Mouse (Mus musculus) neural tube, embryonic 15.5 days (tissue): ENCODE results near the gene Rhobtb1. TPM values are rescaled to one million over a fixed set of nuclear protein-coding genes. Genes with fewer than 3 reads are reported as not detected.
A peak's percentile ranks its signal among the peaks of the same experiment; 100 is the strongest.

ENCODE experiments used
- ATAC-seq: fragments of 200-750 bp; cut with Nextera tagmentation; 2 replicates; pipeline ENCODE4 v1.8.0; 2017; ENCODE audit warnings: mild to moderate bottlenecking, moderate TSS enrichment, moderate library complexity; ENCODE audit not compliant: low FRiP score
- H3K27ac ChIP-seq: fragments of 300-500 bp; sonication (generic); replicated peaks from 2 replicates; pipeline ENCODE4 v1.5.1; 2015; ENCODE audit warnings: mild to moderate bottlenecking, inconsistent platforms
- H3K27me3 ChIP-seq: fragments of 300-500 bp; sonication (generic); replicated peaks from 2 replicates; pipeline ENCODE4 v1.6.1; 2015; ENCODE audit warnings: inconsistent platforms
- H3K36me3 ChIP-seq: fragments of 300-500 bp; sonication (generic); 2 replicates; pipeline ENCODE4 v1.6.1; 2015; ENCODE audit warnings: inconsistent platforms
- H3K4me1 ChIP-seq: fragments of 300-500 bp; sonication (generic); 2 replicates; pipeline ENCODE4 v1.6.1; 2015; ENCODE audit warnings: inconsistent platforms
- H3K4me2 ChIP-seq: fragments of 300-500 bp; sonication (generic); 2 replicates; pipeline ENCODE4 v1.6.1; 2015; ENCODE audit warnings: inconsistent platforms, mild to moderate bottlenecking, moderate library complexity
- H3K4me3 ChIP-seq: fragments of 300-500 bp; sonication (generic); replicated peaks from 2 replicates; pipeline ENCODE4 v1.5.1; 2015; ENCODE audit warnings: mild to moderate bottlenecking, inconsistent platforms
- H3K9ac ChIP-seq: fragments of 300-500 bp; sonication (generic); replicated peaks from 2 replicates; pipeline ENCODE4 v1.6.1; 2015; ENCODE audit warnings: mild to moderate bottlenecking, inconsistent platforms
- H3K9me3 ChIP-seq: fragments of 300-500 bp; sonication (generic); replicated peaks from 2 replicates; pipeline ENCODE4 v1.6.1; 2016; ENCODE audit warnings: inconsistent platforms
- WGBS: fragments of 180-500 bp; shearing (Covaris S2); methylation state at CpG from one replicate; pipeline ENCODE4 v1.1.7; 2015; ENCODE audit warnings: mixed read lengths; 5-methylcytosine and 5-hydroxymethylcytosine counted together
- polyA plus RNA-seq: library from polyadenylated mRNA; unstranded; fragments of >200 nt; fragmentation: Nextera tagmentation; extraction: Ambion mirVana; gene quantifications from 2 replicates; pipeline ENCODE4 v1.2.1, GENCODE M21; 2015

Gene Rhobtb1
- polyA plus RNA-seq, 1 experiment from 2014 or later: 15.7 TPM

DNA sequence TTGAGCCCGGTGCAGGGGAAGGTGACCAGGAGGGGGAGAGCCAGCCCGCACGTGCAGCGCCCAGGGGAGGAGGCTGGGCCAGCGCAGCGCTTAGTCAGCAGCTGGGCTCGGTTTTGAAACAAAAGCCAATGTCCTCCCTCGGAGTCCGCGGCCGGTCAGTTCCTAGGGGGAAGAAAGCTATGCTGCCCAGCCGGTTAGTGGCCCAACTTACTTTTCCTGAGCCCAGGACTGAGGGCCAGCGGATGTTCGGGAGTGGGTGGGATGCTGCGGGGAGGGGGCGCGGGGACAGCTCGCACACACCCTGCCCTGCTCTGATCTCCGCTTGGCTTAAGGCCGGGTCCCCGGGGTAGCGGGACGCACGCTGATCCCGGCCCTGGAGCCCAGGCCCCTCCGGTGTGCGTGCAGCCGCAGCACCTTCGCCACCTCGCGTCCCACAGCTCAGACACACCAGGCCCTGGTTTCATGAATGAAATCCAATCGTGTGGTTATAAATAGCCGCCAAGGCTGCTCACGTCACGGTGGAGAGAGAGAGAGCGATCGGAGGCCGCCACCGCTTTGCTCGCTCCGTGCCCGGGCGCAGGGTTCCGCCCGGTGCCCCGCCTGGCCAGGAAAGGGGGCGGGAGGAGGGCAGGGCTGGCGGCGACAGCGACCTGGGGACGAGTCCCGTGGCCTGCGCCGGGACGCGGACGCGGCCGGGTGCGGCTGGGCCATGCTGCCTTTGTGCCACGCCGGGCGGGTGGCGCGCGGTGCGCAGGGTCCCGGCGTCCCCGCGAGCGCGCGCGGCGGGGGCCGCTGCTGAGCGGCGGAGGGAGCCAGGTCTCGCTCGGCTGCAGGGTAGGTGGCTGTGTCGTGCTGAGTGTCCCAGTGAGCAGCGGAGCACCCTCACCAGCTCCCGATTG, 61.6 kb downstream of the Rhobtb1 start, which contains the start of gene A930033H14Rik:
TSS of gene A930033H14Rik (minus strand) at position 557 of the 899 bp plus-strand sequence.
- H3K9me3 ChIP-seq: no peaks in the 10 kb centered on the region
- peak within 1 kb of the TSS; percentile 90 for H3K9ac ChIP-seq
- H3K36me3 ChIP-seq: no peaks in the 10 kb centered on the region
- peak; percentile 91 for ATAC-seq
- peak within 1 kb of the TSS; percentile 87 for H3K4me2 ChIP-seq
- peaks cover 22% of the 10 kb centered on the region for H3K4me1 ChIP-seq
- under 1% methylated on average over 77 of the region's 84 CpGs for WGBS
- H3K27ac ChIP-seq: peak within 1 kb of the TSS; percentile 97
- H3K27me3 ChIP-seq: no peaks in the 10 kb centered on the region
- peak within 1 kb of the TSS; percentile 78 for H3K4me3 ChIP-seq

DNA sequence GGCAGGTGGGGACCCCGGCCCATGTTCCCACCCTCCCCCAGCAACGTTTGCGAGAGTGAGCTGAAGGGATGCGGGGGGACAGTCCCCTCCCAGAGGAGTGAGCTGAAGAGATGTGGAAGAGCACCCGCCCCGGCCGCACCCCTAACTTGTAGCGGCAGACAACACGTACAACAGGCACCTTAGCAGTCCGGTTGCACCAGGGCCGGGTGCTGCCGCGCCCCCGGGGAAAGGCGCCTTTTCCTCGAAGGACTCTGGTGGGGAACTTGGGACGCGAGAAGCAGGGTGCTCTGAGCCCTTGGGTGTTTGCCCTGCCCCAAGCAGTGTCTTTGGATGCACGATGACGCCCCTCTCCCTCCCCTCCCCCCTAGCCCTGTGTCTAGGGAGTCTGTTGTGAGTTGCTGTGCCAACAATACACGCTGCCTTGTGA, 62.2 kb downstream of the Rhobtb1 start:
- Histone ChIP-seq H3K4me2 (peak overlapping the region; percentile 87), H3K27ac (peak overlapping the region; percentile 97), H3K9ac (peak overlapping the region; percentile 90), H3K4me3 (peak overlapping the region; percentile 78), H3K36me3 (peaks cover 4% of the 10 kb centered on the region; the same call in 1 of the 2 replicates), H3K9me3 (no peaks in the 10 kb centered on the region), H3K27me3 (no peaks in the 10 kb centered on the region), H3K4me1 (peaks cover 22% of the 10 kb centered on the region)
- ATAC-seq: peak; percentile 55
- WGBS: 0% methylated on average over 21 of the region's 21 CpGs

DNA sequence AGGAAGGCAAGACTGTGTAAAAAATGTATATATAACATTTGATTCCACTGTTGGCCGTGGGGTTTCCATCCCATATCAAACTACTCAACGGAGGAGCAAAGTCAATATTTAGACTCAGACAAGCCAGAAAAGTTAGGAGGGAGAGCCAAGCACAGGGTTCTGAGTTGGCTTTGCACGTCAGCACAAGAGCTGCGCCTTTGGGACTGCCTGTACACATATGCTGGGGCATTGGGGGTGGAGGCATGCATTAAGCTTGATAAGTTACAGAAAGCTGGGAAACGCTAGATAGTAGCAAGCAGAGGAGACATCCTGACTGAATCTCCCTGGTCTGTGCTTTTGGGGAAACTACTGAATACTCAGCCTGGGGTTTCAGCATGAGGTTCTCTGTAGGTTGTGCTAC, 62.8 kb downstream of the Rhobtb1 start:
- peak overlapping the region; percentile 90 for H3K9ac ChIP-seq
- H3K9me3 ChIP-seq: no peaks in the 10 kb centered on the region
- peak overlapping the region; percentile 97; the same call in 1 of the 2 replicates for H3K27ac ChIP-seq
- H3K27me3 ChIP-seq: no peaks in the 10 kb centered on the region
- peak overlapping the region; percentile 87 for H3K4me2 ChIP-seq
- peaks cover 4% of the 10 kb centered on the region; the same call in 1 of the 2 replicates for H3K36me3 ChIP-seq
- ATAC-seq: no peak
- WGBS: 29% methylated on average over 5 of the region's 5 CpGs
- H3K4me3 ChIP-seq: peak overlapping the region; percentile 78
- H3K4me1 ChIP-seq: peaks cover 22% of the 10 kb centered on the region

DNA sequence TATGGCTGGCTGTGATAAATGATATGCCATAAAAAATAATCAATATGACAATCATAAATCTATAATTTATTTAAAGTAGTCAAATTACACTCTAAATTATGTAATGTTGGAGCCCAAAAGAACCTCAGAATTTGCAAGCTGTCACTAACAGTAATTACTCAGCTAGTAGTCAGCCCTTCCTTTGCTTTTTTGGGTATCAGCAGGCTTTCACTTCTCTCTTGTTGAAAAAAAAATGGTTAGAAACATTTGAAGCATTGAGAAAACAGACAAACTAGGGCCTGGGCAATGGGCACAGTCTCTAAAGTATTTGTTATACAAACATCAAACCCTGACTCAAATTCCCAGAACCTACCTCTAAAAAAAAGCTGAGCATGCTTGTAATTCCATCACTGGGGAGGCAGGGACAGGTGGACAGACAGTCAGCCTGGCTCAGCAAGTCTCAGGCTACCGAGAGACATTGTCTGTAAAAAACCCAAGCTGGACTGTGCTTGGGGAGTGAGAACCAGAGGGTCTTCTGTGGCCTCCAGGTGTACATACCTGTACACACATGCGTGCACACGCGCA, 66.0 kb downstream of the Rhobtb1 start:
- no peaks in the 10 kb centered on the region for H3K9me3 ChIP-seq
- H3K4me3 ChIP-seq: no peak overlapping the region
- no peak overlapping the region for H3K4me2 ChIP-seq
- ATAC-seq: no peak
- no peak overlapping the region for H3K9ac ChIP-seq
- no peak overlapping the region for H3K27ac ChIP-seq
- H3K4me1 ChIP-seq: peaks cover 11% of the 10 kb centered on the region
- H3K27me3 ChIP-seq: no peaks in the 10 kb centered on the region
- 89% methylated on average over 4 of the region's 4 CpGs for WGBS
- peaks cover 4% of the 10 kb centered on the region; the same call in 1 of the 2 replicates for H3K36me3 ChIP-seq

DNA sequence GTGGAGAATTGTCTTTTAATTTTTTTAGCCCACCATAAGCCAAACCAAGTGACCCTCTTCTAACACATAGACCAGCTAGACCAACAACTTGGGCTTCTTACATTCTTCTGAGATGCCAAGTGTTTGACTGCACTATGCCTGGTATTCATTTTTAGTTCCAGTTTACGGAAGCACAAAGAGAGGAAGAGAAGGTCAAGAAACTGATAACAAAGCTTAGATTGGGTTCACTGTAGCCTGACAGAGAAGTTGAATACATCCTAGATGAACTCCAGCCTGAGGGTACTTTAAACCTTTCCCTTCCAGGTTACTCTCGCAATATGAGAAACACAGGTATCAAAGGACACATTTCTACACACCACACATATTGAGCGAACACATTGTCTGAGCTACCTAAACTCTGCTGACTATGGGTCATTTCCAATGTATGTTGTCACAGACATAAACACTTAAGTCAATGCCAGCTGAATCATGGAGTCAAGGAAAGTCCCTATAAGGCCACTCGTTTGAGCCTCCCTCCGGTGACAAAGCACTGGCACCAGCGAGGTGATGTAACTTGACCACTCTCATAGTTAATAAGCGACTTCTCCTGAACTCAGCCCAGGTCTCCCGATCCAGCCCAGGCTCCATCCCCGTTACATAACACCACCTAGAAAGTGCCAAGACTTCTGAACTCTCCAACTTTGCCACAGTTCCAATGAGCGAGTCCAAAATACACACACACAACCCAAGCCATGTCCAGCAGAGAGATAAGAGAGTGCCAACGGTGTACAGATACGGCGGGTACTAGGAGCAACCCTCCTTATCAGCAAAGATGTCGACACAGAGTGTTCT, 67.4 kb downstream of the Rhobtb1 start:
- peaks cover 9% of the 10 kb centered on the region for H3K4me1 ChIP-seq
- no peak overlapping the region for H3K9ac ChIP-seq
- WGBS: 94% methylated on average over 14 of the region's 14 CpGs
- H3K36me3 ChIP-seq: peaks cover 4% of the 10 kb centered on the region; the same call in 1 of the 2 replicates
- H3K4me3 ChIP-seq: no peak overlapping the region
- no peaks in the 10 kb centered on the region for H3K9me3 ChIP-seq
- H3K27ac ChIP-seq: no peak overlapping the region
- no peak for ATAC-seq
- no peak overlapping the region for H3K4me2 ChIP-seq
- no peaks in the 10 kb centered on the region for H3K27me3 ChIP-seq

DNA sequence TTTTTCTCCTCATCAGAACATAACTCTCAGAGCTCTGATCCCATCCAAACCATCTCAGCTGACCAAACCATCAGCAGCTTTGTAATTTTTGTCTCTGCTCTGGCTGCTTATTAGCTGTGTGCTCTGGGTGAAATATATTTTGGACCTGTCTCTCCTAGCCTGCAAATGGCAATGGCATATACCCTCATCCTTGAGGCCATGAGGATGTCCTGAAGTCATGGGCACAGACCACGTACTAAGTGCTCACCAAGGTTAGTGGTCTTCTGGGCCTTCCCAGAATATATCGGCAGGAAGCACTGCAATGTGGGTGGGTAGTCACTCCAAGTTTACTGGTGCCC, 68.0 kb downstream of the Rhobtb1 start:
- no peak overlapping the region for H3K27ac ChIP-seq
- WGBS: 94% methylated on average over 2 of the region's 2 CpGs
- peaks cover 4% of the 10 kb centered on the region; the same call in 1 of the 2 replicates for H3K36me3 ChIP-seq
- no peak overlapping the region for H3K4me2 ChIP-seq
- H3K4me1 ChIP-seq: peaks cover 3% of the 10 kb centered on the region
- no peak for ATAC-seq
- no peaks in the 10 kb centered on the region for H3K27me3 ChIP-seq
- H3K9me3 ChIP-seq: no peaks in the 10 kb centered on the region
- no peak overlapping the region for H3K9ac ChIP-seq
- no peak overlapping the region for H3K4me3 ChIP-seq

DNA sequence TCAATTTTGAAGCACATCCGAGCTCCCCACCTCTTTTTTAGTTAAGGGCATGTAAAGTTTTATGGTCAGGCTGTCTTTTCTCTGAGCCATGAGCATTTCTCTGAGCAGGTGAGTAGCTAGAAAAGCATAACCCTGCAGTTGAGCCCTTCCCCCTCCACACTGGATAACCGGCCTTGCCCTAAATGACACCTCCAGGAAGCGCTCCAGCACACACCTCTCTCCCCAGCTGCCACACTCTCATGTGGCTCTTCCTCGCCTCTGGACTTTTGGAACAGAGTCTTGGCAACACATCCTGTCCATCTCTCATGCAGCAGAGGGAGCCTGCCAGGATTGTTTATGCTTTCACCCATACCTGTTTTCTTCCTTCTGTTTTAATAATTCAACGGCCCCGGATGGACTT, 69.1 kb downstream of the Rhobtb1 start:
- WGBS: 81% methylated on average over 6 of the region's 6 CpGs
- Histone ChIP-seq H3K9me3 (no peaks in the 10 kb centered on the region), H3K9ac (no peak overlapping the region), H3K4me2 (no peak overlapping the region), H3K4me3 (no peak overlapping the region), H3K27me3 (no peaks in the 10 kb centered on the region), H3K36me3 (peaks cover 4% of the 10 kb centered on the region; the same call in 1 of the 2 replicates), H3K4me1 (no peaks in the 10 kb centered on the region), H3K27ac (no peak overlapping the region)
- no peak for ATAC-seq

DNA sequence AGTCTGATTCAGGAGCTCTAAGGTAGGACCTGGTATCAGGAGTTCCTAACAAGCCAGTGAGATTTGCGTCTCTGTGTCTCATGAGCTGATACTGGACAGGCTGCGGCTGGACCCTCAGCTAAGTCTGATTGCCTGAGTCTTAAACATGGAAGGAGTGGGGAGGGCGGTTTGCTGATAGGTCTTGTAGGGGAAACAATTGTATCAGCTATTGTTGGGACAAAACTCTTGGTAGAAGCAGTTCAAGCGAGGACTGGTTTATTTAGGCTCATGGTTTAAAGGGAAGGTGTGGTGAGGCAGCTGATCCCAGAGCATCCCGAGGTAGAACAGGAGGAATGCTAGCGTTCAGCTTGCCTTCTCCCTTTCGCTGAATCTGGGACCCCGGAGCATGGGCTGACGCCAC, 69.9 kb downstream of the Rhobtb1 start:
- no peak for ATAC-seq
- Histone ChIP-seq H3K4me3 (no peak overlapping the region), H3K4me1 (no peaks in the 10 kb centered on the region), H3K4me2 (no peak overlapping the region), H3K36me3 (peaks cover 4% of the 10 kb centered on the region; the same call in 1 of the 2 replicates), H3K27me3 (no peaks in the 10 kb centered on the region), H3K27ac (no peak overlapping the region), H3K9me3 (no peaks in the 10 kb centered on the region), H3K9ac (no peak overlapping the region)
- 98% methylated on average over 9 of the region's 9 CpGs for WGBS

DNA sequence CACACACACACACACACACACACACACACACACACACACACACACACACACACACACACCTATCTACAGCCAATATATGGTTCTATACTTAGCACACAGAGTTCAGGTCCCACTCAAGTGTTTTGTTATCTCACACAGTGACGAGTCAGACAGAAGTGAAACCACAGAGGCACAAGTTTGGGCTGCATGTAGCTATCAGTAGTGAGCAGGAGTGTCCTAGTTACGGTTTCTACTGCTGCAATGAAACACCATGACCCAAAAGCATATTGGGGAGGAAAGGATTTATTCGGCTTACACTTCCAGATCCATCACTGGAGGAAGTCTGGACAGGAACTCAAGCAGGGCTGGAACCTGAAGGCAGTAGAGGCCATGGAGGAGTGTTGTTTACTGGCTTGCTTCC, 70.7 kb downstream of the Rhobtb1 start:
- Histone ChIP-seq H3K9me3 (no peaks in the 10 kb centered on the region), H3K4me3 (no peak overlapping the region), H3K27ac (no peak overlapping the region), H3K4me1 (no peaks in the 10 kb centered on the region), H3K9ac (no peak overlapping the region), H3K27me3 (no peaks in the 10 kb centered on the region), H3K36me3 (peaks cover 4% of the 10 kb centered on the region; the same call in 1 of the 2 replicates), H3K4me2 (no peak overlapping the region)
- WGBS: 91% methylated on average over 3 of the region's 3 CpGs
- ATAC-seq: no peak

DNA sequence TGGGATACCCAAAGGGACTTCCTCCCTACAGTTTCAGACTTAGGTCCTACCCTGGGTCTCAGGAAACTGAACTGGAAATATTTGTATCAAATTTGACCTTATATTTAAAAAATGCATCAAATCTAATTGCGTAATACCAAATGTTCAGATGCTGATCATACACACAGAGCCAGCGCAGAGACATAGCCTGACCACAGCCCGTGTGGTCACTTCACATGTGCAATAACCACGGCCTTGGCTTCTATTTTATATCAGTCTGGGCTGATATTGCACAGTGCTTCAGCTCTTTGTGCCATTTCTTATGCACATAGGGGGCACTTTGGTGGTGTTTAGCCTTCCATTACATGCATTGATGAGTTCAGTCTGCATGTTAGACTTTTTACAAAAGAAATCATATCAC, 72.0 kb downstream of the Rhobtb1 start:
- no peak for ATAC-seq

DNA sequence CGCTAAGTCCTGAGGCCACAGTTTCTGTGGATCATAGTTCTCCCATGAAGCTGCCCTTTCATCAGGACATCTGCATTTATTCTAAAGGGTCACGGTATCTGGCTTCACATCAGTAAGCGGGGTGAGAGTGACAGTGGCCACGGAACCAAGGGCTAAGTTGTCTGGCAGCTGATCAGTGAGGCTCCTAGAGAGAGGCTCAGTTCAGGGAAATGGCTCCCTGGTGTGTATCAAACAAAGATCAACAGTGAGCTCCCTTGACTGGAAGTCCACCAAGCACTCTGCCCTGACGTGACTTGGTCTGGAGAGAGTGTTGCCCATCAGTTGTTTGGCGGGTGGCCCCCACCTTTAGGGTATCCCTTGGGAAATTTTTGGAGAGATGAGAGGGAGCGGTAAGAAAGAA, 73.0 kb downstream of the Rhobtb1 start:
- 72% methylated on average over 7 of the region's 7 CpGs for WGBS
- H3K4me1 ChIP-seq: no peaks in the 10 kb centered on the region

More for the DNA sequence above, 72.0 kb downstream of the Rhobtb1 start:
- Histone ChIP-seq H3K4me2 (no peak overlapping the region), H3K9ac (no peak overlapping the region), H3K36me3 (peaks cover 2% of the 10 kb centered on the region; the same call in 1 of the 2 replicates), H3K27me3 (no peaks in the 10 kb centered on the region), H3K27ac (no peak overlapping the region), H3K9me3 (no peaks in the 10 kb centered on the region), H3K4me1 (no peaks in the 10 kb centered on the region), H3K4me3 (no peak overlapping the region)
- WGBS: 98% methylated on average over 4 of the region's 4 CpGs

More for the DNA sequence above, 73.0 kb downstream of the Rhobtb1 start:
- H3K4me2 ChIP-seq: no peak overlapping the region
- no peak overlapping the region for H3K4me3 ChIP-seq
- H3K27ac ChIP-seq: no peak overlapping the region
- ATAC-seq: no peak
- H3K27me3 ChIP-seq: no peaks in the 10 kb centered on the region
- H3K36me3 ChIP-seq: no peaks in the 10 kb centered on the region
- no peak overlapping the region for H3K9ac ChIP-seq
- no peaks in the 10 kb centered on the region for H3K9me3 ChIP-seq
